29 mouse cellular contexts compared by ENCODE assay signal in genomic region chr6:99469134-99469834, GRCm38 (mm10). TPM values are rescaled to one million over a fixed set of nuclear protein-coding genes. Genes with fewer than 3 reads are reported as not detected.
A peak's percentile ranks its signal among the peaks of the same experiment; 100 is the strongest.
DNase-seq lines count a peak whose midpoint lies in the region; ATAC-seq lines count a peak whose summit lies in the region.
"Had no signal": no experiment of that assay in that cellular context is flagged by ENCODE, and none has a peak within 500 bp of the region (broad histone marks: within the 10 kb centered on the region; RNA-seq: fewer than 3 reads in every experiment).

No protein-coding gene starts in this region.

- no peak overlapping the region for H3K4me3 ChIP-seq in kidney, embryonic 15.5 days (replicated peaks)
- no peak overlapping the region for H3K4me3 ChIP-seq in intestine, embryonic 15.5 days (replicated peaks)
- H3K4me3 ChIP-seq: embryonic facial prominence, embryonic 12.5 days; forebrain, embryonic 10.5 days; forebrain, embryonic 15.5 days; heart, embryonic 13.5 days; limb, embryonic 12.5 days; liver, embryonic 15.5 days; midbrain, embryonic 10.5 days; midbrain, embryonic 15.5 days had no signal

- H3K27ac ChIP-seq in kidney, embryonic 15.5 days: 0 out of 2 replicates have a peak overlapping the region, but pooled peaks have one; percentile 0
- H3K27ac ChIP-seq in intestine, embryonic 15.5 days: peak overlapping the region; percentile 41; the same call in 1 of the 2 replicates
- H3K27ac ChIP-seq: embryonic facial prominence, embryonic 12.5 days; forebrain, embryonic 15.5 days; heart, embryonic 13.5 days; limb, embryonic 12.5 days; liver, embryonic 15.5 days; midbrain, embryonic 10.5 days; midbrain, embryonic 15.5 days had no signal

- no peaks in the 10 kb centered on the region for H3K9me3 ChIP-seq in kidney, embryonic 15.5 days (replicated peaks)
- H3K9me3 ChIP-seq in intestine, embryonic 15.5 days: no peaks in the 10 kb centered on the region
- H3K9me3 ChIP-seq: embryonic facial prominence, embryonic 12.5 days; forebrain, embryonic 10.5 days; forebrain, embryonic 15.5 days; heart, embryonic 13.5 days; limb, embryonic 12.5 days; liver, embryonic 15.5 days; midbrain, embryonic 10.5 days; midbrain, embryonic 15.5 days had no signal

- H3K4me1 ChIP-seq in kidney, embryonic 15.5 days: peaks cover 51% of the 10 kb centered on the region
- peaks cover 15% of the 10 kb centered on the region; the same call in 1 of the 2 replicates for H3K4me1 ChIP-seq in intestine, embryonic 15.5 days (replicated peaks)
- H3K4me1 ChIP-seq: embryonic facial prominence, embryonic 12.5 days; midbrain, embryonic 15.5 days had no signal

- H3K9ac ChIP-seq in kidney, embryonic 15.5 days: no peak overlapping the region
- no peak overlapping the region for H3K9ac ChIP-seq in intestine, embryonic 15.5 days
- H3K9ac ChIP-seq: embryonic facial prominence, embryonic 12.5 days; forebrain, embryonic 15.5 days; heart, embryonic 13.5 days; limb, embryonic 12.5 days; liver, embryonic 15.5 days; lung, embryonic 14.5 days; midbrain, embryonic 15.5 days had no signal

- H3K4me2 ChIP-seq in kidney, embryonic 15.5 days: 0 out of 2 replicates have a peak overlapping the region, but pooled peaks have one; percentile 10
- H3K4me2 ChIP-seq in intestine, embryonic 15.5 days (replicated peaks): 0 out of 2 replicates have a peak overlapping the region, but pooled peaks have one; percentile 5
- H3K4me2 ChIP-seq: embryonic facial prominence, embryonic 12.5 days; forebrain, embryonic 15.5 days; heart, embryonic 13.5 days; liver, embryonic 15.5 days; lung, embryonic 14.5 days; midbrain, embryonic 15.5 days had no signal

- DNase-seq in kidney, postnatal 14 days: no peak
- peak; percentile 53 for DNase-seq in mesoderm, embryonic 11.5 days (ENCODE audit: low read depth, low spot score)
- no peak for DNase-seq in thymus, postnatal 10 days (ENCODE audit: low spot score in 2 of 2)
- DNase-seq in gastrocnemius, postnatal 25 days: no peak
- DNase-seq: adrenal gland, postnatal 14 days; cerebellum, adult 11-12 months; cerebellum, adult 9-11 months; gastrocnemius, postnatal 36 days; heart, postnatal 10 days; kidney, adult 11 months; kidney, postnatal 25 days; lung, embryonic 14.5 days; lung, postnatal 14 days; right cerebral cortex, postnatal 25 days; thymus, adult 2 months; thymus, postnatal 4 days had no signal

- peak; percentile 53; the same call in 1 of the 2 replicates for ATAC-seq in kidney, embryonic 15.5 days (replicated peaks; ENCODE audit: low FRiP score)
- peak; percentile 70 for ATAC-seq in intestine, embryonic 15.5 days
- ATAC-seq in cerebellum, adult (ENCODE audit: insufficient number of reproducible peaks, low FRiP score, low TSS enrichment): no peak
- ATAC-seq: CD4-positive, CD25-positive, alpha-beta regulatory T cell, adult 4 months; forebrain, embryonic 15.5 days; hindbrain, embryonic 16.5 days; midbrain, embryonic 15.5 days had no signal

- no peaks in the 10 kb centered on the region for H3K27me3 ChIP-seq in kidney, embryonic 15.5 days
- H3K27me3 ChIP-seq in intestine, embryonic 15.5 days (replicated peaks): no peaks in the 10 kb centered on the region
- H3K27me3 ChIP-seq: embryonic facial prominence, embryonic 12.5 days; forebrain, embryonic 15.5 days; heart, embryonic 13.5 days; limb, embryonic 12.5 days; liver, embryonic 15.5 days; midbrain, embryonic 15.5 days had no signal

- WGBS in kidney, embryonic 15.5 days: 31% methylated on average over 12 of the region's 12 CpGs
- WGBS in intestine, embryonic 15.5 days: 54% methylated on average over 12 of the region's 12 CpGs

- H3K36me3 ChIP-seq in kidney, embryonic 15.5 days: no peaks in the 10 kb centered on the region
- H3K36me3 ChIP-seq in intestine, embryonic 15.5 days: no peaks in the 10 kb centered on the region
- H3K36me3 ChIP-seq: forebrain, embryonic 15.5 days; limb, embryonic 12.5 days; liver, embryonic 15.5 days; midbrain, embryonic 15.5 days had no signal

RNA-seq across cellular contexts. Expression of gene Foxp1, which starts 53.2 kb away (rescaled TPM):
- 50.2 and 55.0 TPM in 2 replicates for polyA plus RNA-seq in kidney, embryonic 15.5 days (2015; fragmentation: Nextera tagmentation; extraction: Ambion mirVana)
- polyA plus RNA-seq in intestine, embryonic 15.5 days (2015; fragmentation: Nextera tagmentation; extraction: Ambion mirVana): 87.2 and 103 TPM in 2 replicates
- total RNA-seq in gastrocnemius, postnatal 25 days (2021): 10 to 100 TPM; 16.9 to 17.8 TPM
